Mouse (Mus musculus) forebrain, postnatal 0 days (tissue): ENCODE data around the gene Pcyt2. TPM values are rescaled to one million over a fixed set of nuclear protein-coding genes. Genes with fewer than 3 reads are reported as not detected.

ENCODE experiments used
- ATAC-seq: fragments of 200-750 bp; cut with Nextera tagmentation; 2 replicates; pipeline ENCODE4 v1.8.0; 2017; ENCODE audit warnings: mild to moderate bottlenecking, moderate library complexity
- DNase-seq: peaks from one replicate; pipeline ENCODE4 v3.0.0-alpha.2; 2015
- H3K27ac ChIP-seq: fragments of 300-500 bp; sonication (generic); 2 replicates; pipeline ENCODE4 v1.5.1; 2014; ENCODE audit warnings: low read depth, mild to moderate bottlenecking, antibody characterized with exemption, low read length, moderate library complexity, mixed read lengths
- H3K27me3 ChIP-seq: fragments of 300-500 bp; sonication (generic); 2 replicates; pipeline ENCODE4 v1.6.1; 2014; ENCODE audit warnings: mild to moderate bottlenecking, low read length, mixed read lengths; ENCODE audit not compliant: insufficient read depth
- H3K36me3 ChIP-seq: fragments of 300-500 bp; sonication (generic); 2 replicates; pipeline ENCODE4 v1.6.1; 2014; ENCODE audit warnings: mild to moderate bottlenecking, moderate library complexity; ENCODE audit not compliant: insufficient read depth
- H3K4me1 ChIP-seq: fragments of 300-500 bp; sonication (generic); 2 replicates; pipeline ENCODE4 v1.6.1; 2014; ENCODE audit warnings: antibody characterized with exemption; ENCODE audit not compliant: insufficient read depth
- H3K4me2 ChIP-seq: fragments of 300-500 bp; sonication (generic); 2 replicates; pipeline ENCODE4 v1.6.1; 2014; ENCODE audit warnings: low read depth, mild to moderate bottlenecking, moderate library complexity
- H3K4me3 ChIP-seq: fragments of 300-500 bp; sonication (generic); 2 replicates; pipeline ENCODE4 v1.5.1; 2014; ENCODE audit warnings: low read depth, low read length, mixed read lengths
- H3K9ac ChIP-seq: fragments of 300-500 bp; sonication (generic); 2 replicates; pipeline ENCODE4 v1.6.1; 2014; ENCODE audit warnings: mild to moderate bottlenecking
- H3K9me3 ChIP-seq: fragments of 300-500 bp; sonication (generic); 2 replicates; pipeline ENCODE4 v1.6.1; 2016; ENCODE audit warnings: low read length
- CTCF ChIP-seq: sonication (generic); IDR thresholded peaks from 2 replicates; pipeline ENCODE4 v1.5.1; 2016; ENCODE audit warnings: antibody characterized with exemption, control low read depth, low read depth
- WGBS: fragments of 180-500 bp; shearing (Covaris S2); extraction: QIAGEN DNeasy Blood & Tissue Kit; methylation state at CpG from one replicate; pipeline ENCODE4 v1.1.7; 2014; 5-methylcytosine and 5-hydroxymethylcytosine counted together
- polyA plus RNA-seq: library from polyadenylated mRNA; unstranded; fragments of >200 nt; fragmentation: Nextera tagmentation; extraction: Ambion mirVana; gene quantifications from 2 replicates; pipeline ENCODE4 v1.2.1, GENCODE M21; 2015
- total RNA-seq: library from RNA; depleted of rRNA; stranded (reverse); fragments of >200 nt; gene quantifications from 2 replicates; pipeline ENCODE4 v1.2.3, GENCODE M21; 2014

The Pcyt2 gene
- total and polyA plus RNA-seq, 2 experiments from 2014 or later: 102 to 117 TPM

GRCm38 (mm10) chr11:120659509-120660300 lies 42.0 kb upstream of the Pcyt2 start:
- Histone ChIP-seq H3K27ac (no peak overlapping the region), H3K27me3 (peaks cover 64% of the 10 kb centered on the region), H3K36me3 (no peaks in the 10 kb centered on the region), H3K9me3 (no peaks in the 10 kb centered on the region), H3K4me2 (peak overlapping the region; percentile 58), H3K4me1 (no peaks in the 10 kb centered on the region), H3K9ac (peak overlapping the region; percentile 37; the same call in 1 of the 2 replicates), H3K4me3 (peak overlapping the region; percentile 38)
- ATAC-seq (no peak), DNase-seq (no peak)
- no peak for TF ChIP-seq CTCF
- WGBS: 3% methylated on average over 48 of the region's 50 CpGs

GRCm38 (mm10) chr11:120658876-120659410 lies 41.2 kb upstream of the Pcyt2 start:
- no peaks in the 10 kb centered on the region for H3K9me3 ChIP-seq
- H3K4me2 ChIP-seq: no peak overlapping the region
- TF ChIP-seq CTCF: peak; percentile 84
- peak; percentile 42; the same call in 1 of the 2 replicates for ATAC-seq
- no peaks in the 10 kb centered on the region for H3K4me1 ChIP-seq
- no peak overlapping the region for H3K9ac ChIP-seq
- no peak overlapping the region for H3K27ac ChIP-seq
- peak; percentile 73 for DNase-seq
- H3K4me3 ChIP-seq: no peak overlapping the region
- no peaks in the 10 kb centered on the region for H3K36me3 ChIP-seq
- H3K27me3 ChIP-seq: peaks cover 64% of the 10 kb centered on the region
- WGBS: 4% methylated on average over 24 of the region's 24 CpGs

- Histone ChIP-seq H3K27ac (no peak overlapping the region), H3K4me3 (no peak overlapping the region), H3K9me3 (no peaks in the 10 kb centered on the region), H3K4me2 (no peak overlapping the region), H3K4me1 (no peaks in the 10 kb centered on the region), H3K36me3 (no peaks in the 10 kb centered on the region), H3K9ac (no peak overlapping the region), H3K27me3 (peaks cover 54% of the 10 kb centered on the region)
- no peak for TF ChIP-seq CTCF
- 89% methylated on average over 4 of the region's 4 CpGs for WGBS
- ATAC-seq (no peak), DNase-seq (no peak)
These were observed 39.6 kb upstream of the Pcyt2 start for GRCm38 (mm10) chr11:120657301-120657700.

- Histone ChIP-seq H3K9me3 (no peaks in the 10 kb centered on the region), H3K4me2 (no peak overlapping the region), H3K27me3 (peaks cover 30% of the 10 kb centered on the region), H3K4me3 (no peak overlapping the region), H3K4me1 (no peaks in the 10 kb centered on the region), H3K9ac (no peak overlapping the region), H3K27ac (no peak overlapping the region), H3K36me3 (no peaks in the 10 kb centered on the region)
- DNase-seq (no peak), ATAC-seq (no peak)
- WGBS: 71% methylated on average over 3 of the region's 3 CpGs
- no peak for TF ChIP-seq CTCF
These were observed 37.0 kb upstream of the Pcyt2 start for GRCm38 (mm10) chr11:120654741-120655140.

GRCm38 (mm10) chr11:120651872-120652271 lies 34.1 kb upstream of the Pcyt2 start:
- ATAC-seq: no peak
- WGBS: 67% methylated on average over 3 of the region's 3 CpGs

GRCm38 (mm10) chr11:120648001-120648476 lies 30.3 kb upstream of the Pcyt2 start, which contains the start of gene Myadml2:
TSS of gene Myadml2 (minus strand) at chr11:120648158.
- no peak for ATAC-seq
- no peak for TF ChIP-seq CTCF
- DNase-seq: no peak
- Histone ChIP-seq H3K27ac (no peak within 1 kb of the TSS), H3K36me3 (no peaks in the 10 kb centered on the region), H3K27me3 (no peaks in the 10 kb centered on the region), H3K9me3 (no peaks in the 10 kb centered on the region), H3K4me3 (peak within 1 kb of the TSS; percentile 21), H3K4me1 (peaks cover 5% of the 10 kb centered on the region; the same call in 1 of the 2 replicates), H3K4me2 (peak within 1 kb of the TSS; percentile 42), H3K9ac (peak within 1 kb of the TSS; percentile 44)
- WGBS: 8% methylated on average over 13 of the region's 13 CpGs

More at GRCm38 (mm10) chr11:120651872-120652271, 34.1 kb upstream of the Pcyt2 start:
- Histone ChIP-seq H3K27ac (no peak overlapping the region), H3K9ac (no peak overlapping the region), H3K27me3 (0 out of 2 replicates have a peak, but pooled peaks cover 4% of the 10 kb centered on the region), H3K9me3 (no peaks in the 10 kb centered on the region), H3K4me1 (no peaks in the 10 kb centered on the region), H3K4me2 (no peak overlapping the region), H3K36me3 (no peaks in the 10 kb centered on the region), H3K4me3 (no peak overlapping the region)
- no peak for DNase-seq
- TF ChIP-seq CTCF: peak; percentile 33; the same call in 1 of the 2 replicates
